Mouse (Mus musculus): Measurements from ENCODE around the gene Cep112.

Cep112 gene

DNA sequence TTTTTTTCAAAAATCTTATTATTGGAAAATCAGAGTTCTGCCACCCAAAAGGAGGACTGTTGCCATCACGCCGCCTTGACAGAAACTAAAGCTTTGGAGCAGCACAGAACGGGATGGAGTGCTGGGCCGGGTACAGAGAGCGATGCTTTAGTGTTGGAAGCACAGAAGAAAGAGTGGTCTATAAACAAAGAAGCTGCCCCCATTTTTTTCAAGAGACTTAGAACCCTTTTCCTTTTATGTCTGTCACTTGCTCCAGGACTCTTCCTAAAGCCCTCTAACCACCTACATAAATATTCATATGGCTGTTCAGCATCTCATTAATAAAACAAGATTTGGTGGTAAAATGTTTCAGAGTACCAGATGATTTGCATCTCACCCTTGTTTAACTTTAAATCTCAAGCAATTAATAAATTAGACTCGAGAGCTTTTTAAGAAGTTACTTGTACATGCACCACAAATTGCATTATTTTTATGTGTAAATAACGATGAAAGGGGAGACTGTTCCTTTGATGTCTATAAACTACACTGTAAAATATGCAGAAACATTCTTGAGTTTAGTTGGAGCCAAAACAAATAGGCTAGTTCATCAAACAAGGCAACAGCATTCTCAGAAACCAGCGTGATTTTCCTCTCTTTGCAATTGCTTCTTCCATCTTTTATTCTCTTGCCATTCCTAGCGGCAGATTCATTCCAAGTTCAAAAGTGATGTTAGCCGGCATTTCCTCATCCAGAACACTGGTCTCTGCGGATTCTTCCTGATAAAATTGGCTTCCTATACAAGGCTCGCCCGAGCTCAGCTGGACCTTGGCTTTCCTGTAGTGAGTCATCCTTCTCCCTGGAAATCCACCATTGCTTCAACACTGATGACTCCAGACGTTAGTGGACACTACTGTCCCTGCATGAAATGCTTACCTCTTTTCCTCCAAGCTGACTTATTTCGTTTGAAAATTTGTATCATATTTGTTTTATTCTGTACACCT is 355.6 kb downstream of the Cep112 start:
- CTCF ChIA-PET = no interaction called here

GRCm38 (mm10) chr11:108798398-108798797 is 373.4 kb downstream of the Cep112 start:
- CTCF ChIA-PET = no interaction called here

DNA sequence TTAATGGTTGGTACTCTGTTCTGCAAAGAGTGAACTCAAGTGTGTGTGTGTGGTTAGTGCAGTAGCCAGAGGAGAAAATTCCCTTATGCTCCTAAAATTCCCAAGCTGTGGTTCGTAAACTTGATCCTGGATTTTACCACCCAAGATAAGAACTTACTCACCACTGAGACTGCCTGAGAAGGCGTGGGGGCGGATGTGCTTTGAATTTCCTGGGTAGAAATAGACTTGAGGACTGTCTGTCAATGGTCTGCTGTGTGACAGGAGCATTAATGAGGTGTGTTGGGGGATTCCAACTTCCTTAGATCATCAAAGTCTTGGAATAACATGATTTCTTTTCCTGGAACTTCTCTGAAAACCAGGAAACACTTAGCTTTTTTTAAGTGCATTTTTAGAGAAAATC is 374.7 kb downstream of the Cep112 start:
- CTCF ChIA-PET = no interaction called here

DNA sequence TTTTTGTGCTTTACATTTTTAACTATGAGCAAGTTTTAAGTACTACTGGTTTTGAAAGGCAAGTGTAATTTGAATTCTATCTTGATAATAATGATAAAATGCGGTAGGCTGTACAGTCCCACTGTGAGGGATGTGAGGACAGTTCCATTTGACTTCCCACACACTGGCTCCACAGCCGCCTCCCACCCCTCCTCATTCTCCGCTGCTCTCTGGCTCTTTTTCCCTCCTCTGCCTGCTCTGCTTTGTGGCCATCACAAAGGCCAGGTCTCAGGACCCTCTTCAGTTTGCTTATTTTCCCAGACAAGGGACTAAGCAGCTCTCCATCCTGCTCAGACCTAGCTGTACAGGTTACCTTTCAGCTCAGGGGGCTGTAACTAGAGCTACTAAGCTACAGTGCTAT is 379.0 kb downstream of the Cep112 start:
- CTCF ChIA-PET = no interaction called here

GRCm38 (mm10) chr11:108805947-108806346 is 381.0 kb downstream of the Cep112 start:
- CTCF ChIA-PET = no interaction called here

DNA sequence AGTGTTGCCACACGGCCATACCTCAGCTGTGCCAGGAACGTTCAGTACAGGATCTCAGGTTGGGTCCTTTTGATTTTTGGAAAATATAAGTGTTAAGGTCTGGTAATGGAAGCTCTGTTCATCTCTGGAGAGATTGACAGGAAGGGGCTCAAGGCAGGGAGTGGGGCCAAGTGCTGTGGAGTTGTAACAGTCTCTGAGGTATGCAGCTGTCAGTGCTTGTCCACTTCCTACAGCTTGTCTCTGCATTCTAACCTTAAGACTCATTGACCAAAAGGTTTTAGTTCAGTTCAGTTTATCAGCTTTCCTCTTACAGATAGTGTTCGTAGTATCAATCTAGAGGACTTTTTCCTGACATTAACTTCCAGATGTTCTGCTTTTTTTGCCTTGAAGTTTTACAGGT is 384.6 kb downstream of the Cep112 start:
- CTCF ChIA-PET = no interaction called here

GRCm38 (mm10) chr11:108821771-108822170 is 396.8 kb downstream of the Cep112 start:
- CTCF ChIA-PET = no interaction called here

GRCm38 (mm10) chr11:108822257-108822656 is 397.3 kb downstream of the Cep112 start:
- CTCF ChIA-PET = no interaction called here

- CTCF ChIA-PET = no interaction called here
These were observed 402.3 kb downstream of the Cep112 start for GRCm38 (mm10) chr11:108827321-108827720.

GRCm38 (mm10) chr11:108828374-108829025 is 403.5 kb downstream of the Cep112 start:
- CTCF ChIA-PET = no interaction called here

- CTCF ChIA-PET = no interaction called here
These were observed 411.7 kb downstream of the Cep112 start for GRCm38 (mm10) chr11:108836706-108837105.

DNA sequence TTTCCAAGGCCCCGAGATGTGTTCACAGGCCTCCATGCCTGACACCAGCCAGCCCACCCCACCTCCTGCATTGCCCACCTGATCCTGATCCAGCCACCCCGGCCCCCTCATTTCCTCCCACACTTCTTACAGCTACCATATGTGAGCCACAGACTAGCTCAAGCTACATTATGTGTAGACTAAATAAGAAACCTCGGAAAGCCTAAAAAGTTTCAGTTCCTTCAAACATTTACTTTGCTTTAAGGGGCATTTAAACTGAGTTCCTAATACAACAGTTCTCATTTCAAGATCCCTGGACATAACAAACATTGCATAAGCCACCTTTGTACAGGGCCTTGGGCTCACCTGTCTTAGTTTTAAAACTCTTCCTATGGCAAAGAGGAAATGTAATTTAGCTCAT is 415.2 kb downstream of the Cep112 start:
- CTCF ChIA-PET = no interaction called here

GRCm38 (mm10) chr11:108842765-108843164 is 417.8 kb downstream of the Cep112 start:
- CTCF ChIA-PET = no interaction called here

GRCm38 (mm10) chr11:108845971-108846370 is 421.0 kb downstream of the Cep112 start:
- CTCF ChIA-PET = interaction anchor here (0.7 kb wide), 1 partner anchor 216 kb away, joined by 3 read pairs; no protein-coding TSS in a partner anchor

DNA sequence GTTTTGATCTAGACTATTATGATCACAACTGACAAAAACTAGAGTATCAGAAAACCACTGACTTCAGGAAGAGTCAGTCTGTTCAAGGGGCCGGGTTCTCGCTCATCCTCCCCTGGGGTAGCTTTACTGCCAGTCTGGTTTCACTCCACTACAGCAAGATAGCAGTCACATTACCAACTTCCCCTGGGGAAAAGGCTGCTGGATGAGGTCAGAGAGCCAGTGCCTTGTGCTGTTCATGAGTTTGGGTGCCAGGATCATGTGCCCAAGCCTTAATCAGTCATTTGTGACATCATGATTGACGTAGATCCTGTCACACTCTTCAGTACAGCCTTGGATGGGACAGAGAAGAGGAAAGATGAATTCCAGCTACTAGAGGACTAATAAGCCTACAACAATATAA is 421.5 kb downstream of the Cep112 start:
- CTCF ChIA-PET = interaction anchor here (0.7 kb wide), 1 partner anchor 216 kb away, joined by 3 read pairs; no protein-coding TSS in a partner anchor

GRCm38 (mm10) chr11:108851771-108852170 is 426.8 kb downstream of the Cep112 start:
- CTCF ChIA-PET = no interaction called here

GRCm38 (mm10) chr11:108857254-108857653 is 432.3 kb downstream of the Cep112 start:
- CTCF ChIA-PET = no interaction called here

- CTCF ChIA-PET = no interaction called here
These were observed 432.8 kb downstream of the Cep112 start for GRCm38 (mm10) chr11:108857678-108858338.

DNA sequence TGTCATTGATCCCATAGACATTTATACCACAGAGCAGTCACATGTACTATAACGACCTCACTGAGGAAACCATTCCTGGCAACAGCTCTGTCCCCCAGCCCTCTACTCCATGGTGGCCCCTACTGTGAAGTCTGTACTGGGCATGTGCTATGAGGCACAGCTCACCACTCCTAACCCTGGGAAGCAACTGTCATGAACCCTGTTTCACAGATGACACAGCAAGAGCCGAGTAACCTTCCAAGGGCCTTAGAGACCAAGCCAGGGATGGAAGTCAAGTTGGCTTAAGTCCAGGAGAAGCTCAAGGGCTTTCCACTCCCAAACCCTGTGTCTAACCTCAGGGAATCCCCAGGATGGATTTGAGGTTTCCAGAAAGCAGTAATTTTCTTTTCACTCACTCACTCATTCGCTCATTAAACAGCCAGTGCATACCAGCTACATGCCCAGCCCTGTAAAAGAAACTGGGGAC is 433.4 kb downstream of the Cep112 start:
- CTCF ChIA-PET = no interaction called here

GRCm38 (mm10) chr11:108858846-108859245 is 433.9 kb downstream of the Cep112 start:
- CTCF ChIA-PET = no interaction called here

- CTCF ChIA-PET = no interaction called here
These were observed 437.4 kb downstream of the Cep112 start for GRCm38 (mm10) chr11:108862360-108862759.

- CTCF ChIA-PET = no interaction called here
These were observed 440.8 kb downstream of the Cep112 start for GRCm38 (mm10) chr11:108865746-108866145.

All from spleen, embryonic (tissue).